Mouse (Mus musculus): Measurements from ENCODE around the gene Abcg1. TPM values are rescaled to one million over a fixed set of nuclear protein-coding genes. Genes with fewer than 3 reads are reported as not detected.

Gene Abcg1
- total RNA-seq (2021), result 10 to 100 TPM; 12.9 to 14.2 TPM
- long read RNA-seq, experiment 1, full-length matches to known transcripts, result 3 of 7 reads
- long read RNA-seq, experiment 1, partial matches to known transcripts, result 3 of 7 reads
- long read RNA-seq, experiment 1, other reads (novel, unspliced or antisense), result 1 of 7 reads
- long read RNA-seq, experiment 2, full-length matches to known transcripts, result 5 of 6 reads
- long read RNA-seq, experiment 2, partial matches to known transcripts, result 1 of 6 reads
- long read RNA-seq, experiment 2, other reads (novel, unspliced or antisense), result 0 of 6 reads

DNA sequence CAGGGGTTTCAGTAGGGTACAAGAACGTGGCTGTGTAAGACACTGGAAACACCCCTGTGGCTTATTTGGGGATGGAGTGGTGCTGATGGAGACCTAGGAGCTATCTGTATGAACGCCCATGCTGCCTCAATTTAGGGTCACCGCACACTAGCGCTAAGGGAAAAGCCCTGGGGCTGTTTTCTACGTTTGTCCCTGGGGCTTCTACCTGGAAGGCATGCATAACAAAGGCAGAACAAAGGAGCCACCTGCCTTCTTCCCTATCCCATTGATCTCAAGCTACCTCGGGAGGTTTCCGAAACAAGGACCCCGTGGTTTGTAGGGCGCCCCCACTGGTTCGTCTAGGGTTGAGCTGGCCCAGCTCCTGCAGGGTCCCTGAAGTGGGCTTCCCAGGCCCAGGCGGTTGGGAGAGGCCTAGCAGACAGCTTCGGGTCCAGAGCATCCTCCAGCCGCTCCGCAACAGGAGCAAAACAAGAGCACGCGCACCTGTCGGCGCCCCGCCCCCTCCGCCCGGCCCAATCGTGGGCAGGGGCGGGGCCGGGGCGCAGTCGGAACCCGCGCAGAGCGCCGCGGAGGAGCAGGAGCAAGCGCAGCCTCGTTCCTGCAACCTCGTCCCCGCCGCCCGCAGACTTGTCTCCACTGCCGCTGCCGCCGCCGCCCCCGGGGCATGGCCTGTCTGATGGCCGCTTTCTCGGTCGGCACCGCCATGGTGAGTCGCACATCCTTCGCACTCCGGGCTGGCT is at the start of gene Abcg1:
TSS of gene Abcg1 (plus strand) at position 525 of the 740 bp plus-strand sequence.
- peak; percentile 68 for DNase-seq

DNA sequence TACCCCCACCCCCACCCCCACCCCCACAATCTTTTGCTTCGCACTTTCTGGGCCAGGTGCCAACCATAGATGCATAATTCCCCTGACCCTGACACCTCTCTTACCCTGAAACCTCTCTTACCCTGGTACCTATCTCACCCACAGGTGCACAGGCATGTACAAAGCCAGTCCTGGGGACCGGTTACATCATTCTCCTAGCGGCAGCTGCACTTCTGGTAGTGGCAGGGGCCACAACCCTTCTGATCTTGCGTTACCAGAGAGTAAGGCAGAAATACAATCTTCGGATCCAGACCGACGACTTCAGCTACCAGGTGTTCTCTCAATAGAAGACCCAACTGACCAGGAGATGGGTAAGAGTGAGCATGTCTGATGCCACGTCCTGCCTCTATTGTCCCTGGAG is 49.1 kb upstream of the Abcg1 start:
- no peak for DNase-seq

DNA sequence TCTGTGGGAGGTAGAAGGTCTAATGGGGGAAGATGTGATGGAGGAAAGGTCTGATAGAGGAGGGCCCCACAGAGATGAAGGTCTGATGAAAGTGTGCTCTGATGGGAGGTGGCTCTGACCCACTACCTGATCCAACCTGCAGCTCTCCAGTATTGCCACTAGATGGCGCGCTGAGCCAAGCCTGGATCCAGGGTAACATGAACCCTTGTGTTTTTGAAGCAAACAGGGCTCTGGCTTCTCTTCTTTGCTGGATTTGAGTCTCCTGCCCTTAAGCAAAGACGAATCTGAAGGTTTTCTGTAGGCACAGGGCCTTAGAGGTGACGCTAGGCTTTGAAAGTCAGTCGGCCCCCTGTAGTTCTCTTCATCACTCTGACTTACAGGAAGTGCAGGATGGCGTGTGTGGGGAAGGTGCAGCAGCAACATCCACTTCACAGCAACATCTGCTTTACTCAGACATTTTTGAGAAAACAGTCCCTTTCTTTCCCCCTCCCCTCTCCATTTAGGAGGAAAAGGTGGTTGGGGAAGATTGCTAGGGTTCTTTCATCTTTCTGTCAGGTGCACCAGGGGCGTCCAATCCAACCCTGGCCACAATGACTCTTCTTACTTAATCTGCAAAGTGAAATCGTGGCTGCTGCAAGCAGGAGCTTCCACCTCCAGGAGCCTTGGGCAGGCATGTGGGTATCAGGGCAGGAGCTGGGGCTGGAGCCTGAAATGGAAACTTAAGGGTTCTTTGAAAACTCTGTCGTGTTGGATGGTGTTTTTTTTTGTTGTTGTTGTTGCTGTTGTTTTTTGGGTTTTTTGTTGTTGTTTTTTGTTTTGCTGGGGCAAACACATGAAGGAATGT is 45.7 kb upstream of the Abcg1 start:
- peak; percentile 69 for DNase-seq

DNA sequence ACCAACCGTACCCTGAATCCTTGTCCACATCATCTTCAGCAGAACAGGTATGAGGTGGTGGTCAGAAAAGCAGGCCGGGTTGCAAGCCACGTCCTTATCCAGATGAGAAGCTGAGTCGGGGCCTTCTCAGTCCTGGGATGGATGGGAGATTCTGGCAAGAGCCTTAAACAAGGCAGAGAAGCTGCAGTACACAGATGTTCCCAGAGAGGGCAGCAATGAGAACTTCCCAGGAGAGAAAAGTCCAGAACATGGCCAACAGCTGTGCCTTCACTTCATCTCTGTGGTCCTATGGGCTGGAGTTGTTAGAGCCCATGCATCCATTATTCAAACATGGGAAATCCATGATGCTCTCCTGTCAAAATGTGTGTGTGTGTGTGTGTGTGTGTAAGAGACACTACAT is 39.2 kb upstream of the Abcg1 start:
- DNase-seq, result peak; percentile 71

DNA sequence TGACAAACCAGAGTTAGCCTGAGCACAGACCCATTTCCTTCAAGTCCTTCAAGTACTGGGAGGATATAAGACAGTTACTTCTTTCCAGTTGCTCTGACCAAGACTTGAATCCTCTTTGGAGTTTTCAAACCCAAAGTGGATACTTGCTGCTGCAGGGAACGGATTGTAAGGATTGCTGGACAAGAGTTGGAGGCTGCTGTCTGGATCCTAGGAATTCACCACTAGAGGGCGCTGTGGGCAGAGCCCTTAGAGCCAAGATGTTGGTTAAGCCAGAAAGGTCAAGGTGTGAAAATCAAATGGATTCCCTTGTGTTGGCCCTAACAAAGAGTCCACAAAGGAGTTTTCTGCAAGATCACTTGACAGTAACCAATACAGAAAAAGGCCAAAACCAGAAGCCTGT is 38.0 kb upstream of the Abcg1 start:
- peak; percentile 82 for DNase-seq

DNA sequence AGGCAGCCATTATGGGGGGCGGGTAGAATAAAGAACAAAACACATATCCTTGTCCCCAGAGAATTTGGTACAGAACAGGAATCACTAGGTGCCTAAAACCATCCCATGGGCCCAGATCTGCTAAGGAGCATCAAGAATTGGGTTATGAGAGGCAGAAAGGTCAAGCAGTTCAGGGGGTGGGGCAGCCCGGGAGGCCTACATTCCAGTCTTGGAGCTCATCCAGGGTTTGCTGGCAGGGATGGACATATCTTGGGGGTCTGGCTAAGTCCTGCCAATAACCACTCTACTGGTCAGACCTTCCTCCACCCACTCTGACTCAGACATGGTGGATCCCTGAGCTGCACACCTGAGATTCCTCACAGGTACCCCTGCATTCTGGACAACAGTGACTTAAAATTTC is 37.4 kb upstream of the Abcg1 start:
- peak; percentile 18 for DNase-seq

DNA sequence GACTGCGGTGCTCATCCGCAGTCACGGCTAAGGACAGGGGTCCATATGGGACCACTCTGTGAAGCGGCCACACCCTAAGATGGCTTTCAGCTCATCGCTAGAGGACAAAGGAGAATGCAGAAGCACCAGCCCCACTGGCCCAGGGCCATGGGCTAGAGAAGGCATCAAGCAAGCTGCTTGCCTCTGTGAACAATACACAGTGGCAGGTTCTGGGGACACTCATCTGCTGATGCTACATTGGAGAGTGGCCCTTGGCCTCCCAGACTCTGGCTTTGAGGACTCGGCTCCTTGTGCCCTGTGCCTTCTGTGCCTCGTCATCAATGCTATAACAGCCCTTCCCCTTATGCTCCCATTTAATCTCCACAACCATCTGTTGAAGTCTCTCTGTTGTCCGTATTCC is 36.2 kb upstream of the Abcg1 start:
- no peak for DNase-seq

DNA sequence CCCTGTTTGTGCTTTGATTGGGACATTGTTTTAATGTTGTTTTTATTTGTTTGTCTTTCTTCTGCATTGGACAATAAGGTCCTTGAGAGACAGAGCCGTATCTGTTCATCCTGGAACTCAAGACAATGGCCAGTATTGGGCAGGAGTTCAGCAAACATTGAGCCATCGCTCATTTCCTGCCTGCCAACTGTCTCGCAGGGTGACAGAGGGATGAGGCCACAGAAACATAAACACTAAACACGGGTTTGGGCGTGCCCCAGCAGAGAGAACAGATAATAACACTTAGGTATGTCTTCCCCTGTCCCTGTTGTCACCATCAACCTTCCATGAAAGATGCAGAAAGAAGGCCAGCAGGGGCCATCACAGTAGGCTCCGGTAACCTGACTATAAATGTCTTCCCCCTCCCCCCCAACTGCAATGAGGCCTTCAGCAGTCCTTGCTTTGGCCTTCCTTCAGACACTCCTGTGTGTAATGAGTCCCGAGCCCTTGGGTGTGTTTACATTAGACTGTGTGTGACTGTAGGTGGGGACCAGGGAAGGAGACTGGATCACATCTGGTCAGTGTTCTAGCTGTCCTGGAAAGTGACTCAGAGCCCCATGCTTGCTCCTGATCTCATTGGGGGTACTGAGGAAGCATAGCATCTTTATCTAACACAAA is 33.2 kb upstream of the Abcg1 start:
- peak; percentile 30 for DNase-seq

DNA sequence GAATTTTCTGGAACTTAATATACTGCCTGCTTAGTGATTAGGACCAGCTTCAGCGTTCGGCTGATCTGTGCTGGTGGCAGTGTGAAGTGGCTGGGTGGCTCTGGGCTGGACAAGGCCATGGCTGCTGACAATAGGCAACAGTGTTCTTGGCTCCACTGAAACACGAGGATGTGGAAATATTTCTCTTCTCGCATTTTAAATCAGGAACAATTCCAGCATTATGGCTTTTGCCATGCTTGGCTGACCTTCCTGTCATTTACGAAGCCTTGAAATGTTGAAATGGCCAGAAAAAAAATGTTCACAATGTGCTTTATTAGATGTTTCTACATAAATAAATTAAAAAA is 32.7 kb upstream of the Abcg1 start:
- peak; percentile 44 for DNase-seq

DNA sequence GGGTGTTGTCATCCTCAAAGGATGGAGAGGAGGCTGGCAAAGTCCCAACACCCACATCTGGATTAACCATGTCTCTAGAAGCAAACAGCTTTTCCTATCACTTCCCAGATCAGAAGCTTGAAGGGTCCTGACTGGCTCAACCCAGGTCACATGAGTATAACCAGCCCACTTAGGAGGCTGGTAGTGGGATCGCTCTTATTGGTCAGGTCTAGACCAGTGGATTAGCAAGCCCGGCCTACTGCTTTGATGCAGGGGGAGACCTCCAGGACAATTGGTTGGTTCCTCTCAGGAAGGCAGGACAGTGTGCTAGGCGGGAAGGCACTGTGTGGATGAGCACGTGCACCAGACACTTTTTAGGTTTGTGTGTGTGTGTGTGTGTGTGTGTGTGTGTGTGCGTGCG is 30.5 kb upstream of the Abcg1 start:
- DNase-seq, result no peak

DNA sequence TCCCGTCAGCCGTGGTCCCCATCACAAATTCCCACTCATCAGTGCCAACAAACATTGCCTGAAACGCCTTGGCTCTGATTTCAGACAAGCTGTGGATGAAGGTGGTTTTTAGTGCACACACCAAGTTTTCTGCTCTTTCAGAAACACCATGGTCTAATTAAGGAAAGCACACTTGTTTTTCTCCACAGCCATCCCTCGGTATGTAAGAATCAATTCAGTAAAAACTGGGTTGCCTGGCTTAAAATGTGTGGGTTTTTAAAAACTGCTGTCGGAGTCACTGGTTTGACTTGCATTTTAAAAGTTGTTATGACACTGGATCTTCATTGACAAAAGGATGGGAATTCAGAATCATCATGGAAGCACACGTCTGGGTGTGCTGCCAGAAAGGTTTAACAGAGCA is 29.8 kb upstream of the Abcg1 start:
- no peak for DNase-seq

DNA sequence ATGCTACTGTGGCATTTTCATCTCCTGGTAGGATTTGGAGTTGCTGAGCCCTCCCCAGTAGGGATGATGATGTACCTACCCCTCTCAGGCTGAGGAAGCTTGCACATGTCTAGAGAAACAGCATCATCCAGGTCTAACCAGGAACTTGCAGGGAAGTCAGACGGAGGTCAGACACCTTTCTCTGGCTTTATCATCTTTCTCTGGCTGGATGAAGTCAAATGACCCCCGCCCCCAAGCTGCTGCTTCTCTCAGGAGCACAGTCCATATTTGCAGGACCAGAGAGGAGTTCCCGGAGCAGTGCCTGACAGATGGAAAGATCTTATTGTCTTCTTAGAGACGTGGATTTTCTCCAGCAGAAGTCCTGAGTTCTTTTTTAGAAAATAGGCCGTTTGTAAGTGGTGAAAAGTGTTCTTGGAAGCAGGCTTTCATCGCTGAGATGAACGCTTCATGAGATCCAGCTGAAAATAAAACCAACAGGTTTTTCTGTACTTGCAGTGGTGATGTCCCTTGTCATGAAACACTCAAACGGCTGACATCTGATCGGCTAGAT is 28.6 kb upstream of the Abcg1 start:
- DNase-seq, result no peak

DNA sequence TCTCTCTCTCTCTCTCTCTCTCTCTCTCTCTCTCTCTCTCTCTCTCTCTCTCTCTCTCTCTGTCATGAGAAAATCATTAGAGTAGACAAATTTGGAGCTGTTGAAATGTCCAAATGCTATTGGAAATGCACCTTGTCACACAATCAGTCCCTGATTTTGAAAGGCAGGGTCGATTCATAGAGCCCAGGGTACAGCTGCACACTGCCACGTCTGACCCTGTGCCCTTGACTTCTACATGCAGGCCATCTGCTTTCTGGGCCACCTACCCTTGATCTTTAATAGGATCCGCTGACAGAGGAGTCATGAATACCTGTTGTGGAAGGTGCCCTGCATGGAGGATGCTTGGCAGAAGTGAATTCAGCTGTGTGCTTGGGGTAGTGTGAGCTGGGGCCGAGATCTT is 28.1 kb upstream of the Abcg1 start:
- no peak for DNase-seq

DNA sequence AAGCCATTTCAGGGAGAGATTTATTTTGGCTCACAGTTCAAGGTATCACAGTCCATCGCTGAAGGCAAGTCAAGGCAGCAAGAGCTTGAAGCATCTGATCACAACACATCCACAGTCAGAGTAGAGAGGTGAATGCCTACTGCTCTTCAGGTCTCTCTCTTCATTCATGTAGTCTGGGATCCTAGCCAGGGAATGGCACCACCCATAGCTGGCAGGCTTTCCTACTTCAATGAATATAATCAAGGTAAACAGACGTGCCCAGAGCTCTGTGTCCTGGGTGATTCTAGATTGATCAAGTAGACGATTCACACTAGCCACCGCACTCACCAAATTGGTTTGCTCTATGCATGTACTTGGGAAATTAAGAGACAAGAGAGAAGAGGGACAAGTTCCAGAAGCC is 25.1 kb upstream of the Abcg1 start:
- peak; percentile 39 for DNase-seq

DNA sequence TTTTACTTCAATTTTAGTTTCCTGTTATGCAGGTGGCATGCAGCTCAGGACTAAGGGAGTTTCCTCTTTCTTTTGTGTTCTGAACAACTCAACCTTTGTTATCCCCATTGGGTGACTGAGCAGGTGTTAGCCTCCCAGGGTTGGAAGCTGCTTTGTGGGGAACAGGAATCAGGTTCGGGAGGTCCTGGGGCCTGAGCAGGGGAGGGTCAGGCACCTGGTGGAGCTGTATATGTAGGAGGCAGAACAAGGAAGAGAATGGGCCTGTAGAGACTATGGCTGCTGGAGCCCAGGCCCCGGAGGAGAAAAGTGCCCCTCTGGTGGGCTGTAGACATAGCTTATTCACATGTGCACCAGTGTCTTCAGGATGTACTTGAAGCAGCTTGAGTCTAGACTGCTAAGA is 24.2 kb upstream of the Abcg1 start:
- DNase-seq, result no peak

DNA sequence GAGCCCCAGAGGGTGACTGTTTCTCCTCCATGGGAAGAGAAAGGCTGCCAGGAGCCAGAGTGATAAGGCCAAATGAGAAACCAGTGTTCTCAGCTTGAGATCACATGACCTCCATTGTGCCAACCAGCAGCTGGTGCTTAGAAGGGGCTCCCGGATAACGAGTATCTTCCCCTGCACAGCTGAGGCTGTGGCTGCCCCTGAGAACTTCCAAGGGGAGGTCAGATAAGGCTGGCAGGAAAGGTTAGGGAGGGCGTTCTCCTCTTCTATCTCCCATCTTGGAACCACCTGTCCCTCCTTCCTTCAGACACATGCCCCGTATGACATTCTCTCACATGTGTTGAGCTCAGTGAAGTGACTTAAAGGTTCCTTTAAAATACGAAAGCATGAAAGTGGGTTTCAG is 23.3 kb upstream of the Abcg1 start:
- no peak for DNase-seq

DNA sequence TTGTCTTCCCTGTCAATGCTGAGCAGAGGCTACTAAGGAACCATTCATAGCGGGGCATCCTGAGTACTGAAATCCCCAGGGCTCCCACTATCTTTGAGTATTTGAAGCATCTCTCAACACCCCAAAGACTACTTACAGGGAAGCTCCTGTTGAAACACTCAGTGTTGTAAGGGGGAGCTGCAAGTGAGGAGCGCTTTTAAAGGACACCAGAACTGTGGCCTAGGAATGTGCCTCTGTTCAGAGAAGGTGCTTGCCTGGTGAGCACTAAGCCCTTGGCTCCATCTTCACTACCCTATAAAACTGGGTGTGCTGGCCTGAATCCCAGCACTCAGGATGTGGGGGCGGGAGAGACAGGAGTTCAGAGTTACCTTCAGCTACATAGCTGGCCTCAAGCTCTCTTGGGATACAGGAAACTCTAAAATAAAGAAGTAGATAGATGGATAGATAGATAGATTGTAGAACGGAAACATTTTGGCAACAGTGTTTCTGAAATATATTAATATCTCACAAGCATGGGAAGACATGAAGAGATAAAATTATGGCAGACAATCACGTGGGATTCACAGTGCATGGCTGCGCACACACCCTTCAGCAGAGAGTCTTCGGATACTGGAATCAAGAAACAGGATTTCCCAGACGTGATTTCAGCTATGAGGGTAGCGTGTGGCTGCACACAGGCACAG is 22.7 kb upstream of the Abcg1 start:
- DNase-seq, result no peak

DNA sequence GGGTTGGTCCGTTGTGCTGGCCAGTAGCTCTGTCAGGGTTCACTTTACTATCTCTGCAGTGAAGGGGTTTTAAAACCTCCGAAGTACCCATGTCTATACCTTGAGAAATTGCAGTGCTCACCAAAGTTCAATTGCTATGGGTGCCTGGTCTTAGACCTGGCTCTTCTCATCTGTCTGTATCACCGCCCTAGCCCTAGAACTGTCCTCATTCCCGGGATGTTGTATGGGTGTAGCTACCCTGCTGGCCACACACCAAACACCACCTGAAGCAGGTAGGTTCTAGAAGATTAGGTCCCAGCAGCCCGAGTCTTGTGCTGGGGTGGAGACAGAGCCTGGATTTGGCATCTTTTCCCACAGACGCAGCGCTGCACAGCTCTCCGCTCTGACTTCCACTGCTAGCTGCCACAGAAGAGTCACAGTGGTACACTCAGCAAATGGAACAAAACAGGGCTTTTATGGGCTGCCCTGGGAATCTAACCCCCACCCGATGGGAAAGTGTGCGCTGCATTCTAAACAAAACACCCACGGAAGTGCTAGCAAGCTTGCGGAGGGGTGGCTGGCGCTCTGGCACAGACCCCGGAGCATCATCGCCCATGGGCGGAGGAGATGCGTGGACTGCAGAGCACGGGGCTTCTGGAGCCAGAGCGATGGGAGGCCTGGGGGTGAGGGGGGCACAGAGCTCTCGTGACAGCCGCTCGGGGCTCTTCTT is 21.2 kb upstream of the Abcg1 start:
- DNase-seq, result no peak

DNA sequence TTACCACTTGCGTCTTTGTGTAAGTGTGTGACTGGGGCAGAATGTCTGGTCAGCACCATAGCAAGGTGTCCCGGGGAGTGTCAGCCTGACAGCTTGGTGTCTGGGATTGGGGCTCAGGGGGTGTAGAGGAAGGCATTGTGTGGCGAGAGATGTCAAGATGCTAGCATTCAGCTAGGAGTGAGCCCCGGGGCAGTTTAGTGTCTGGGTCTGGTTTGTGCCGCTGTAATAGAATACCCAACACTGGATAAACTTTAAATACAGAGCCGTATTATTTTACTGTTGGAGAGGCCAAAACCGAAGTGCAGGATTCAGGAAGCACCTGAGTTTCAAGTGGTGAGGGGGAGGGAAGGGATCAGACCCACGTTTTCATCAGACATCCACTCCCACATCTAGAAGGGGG is 20.1 kb upstream of the Abcg1 start:
- DNase-seq, result no peak

DNA sequence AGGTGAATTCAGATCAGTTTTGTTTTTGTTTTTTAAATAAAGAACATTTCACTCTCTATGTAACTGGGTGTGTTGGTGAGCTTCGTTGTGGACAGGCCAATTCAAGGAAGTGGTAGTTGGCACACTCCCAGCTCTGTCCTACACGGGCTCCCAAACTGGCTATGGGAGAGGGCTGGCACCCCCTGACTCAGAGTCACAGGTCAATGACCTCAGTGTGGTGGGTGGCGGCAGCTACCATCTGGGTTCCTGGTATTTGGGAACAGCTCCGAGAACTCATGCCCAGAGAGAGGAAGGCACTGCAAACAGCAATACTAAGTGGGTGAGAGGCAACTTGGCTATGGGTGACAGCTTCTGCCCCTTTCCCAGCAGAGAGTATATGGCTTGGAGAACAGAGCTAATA is 19.1 kb upstream of the Abcg1 start:
- DNase-seq, result peak; percentile 58

DNA sequence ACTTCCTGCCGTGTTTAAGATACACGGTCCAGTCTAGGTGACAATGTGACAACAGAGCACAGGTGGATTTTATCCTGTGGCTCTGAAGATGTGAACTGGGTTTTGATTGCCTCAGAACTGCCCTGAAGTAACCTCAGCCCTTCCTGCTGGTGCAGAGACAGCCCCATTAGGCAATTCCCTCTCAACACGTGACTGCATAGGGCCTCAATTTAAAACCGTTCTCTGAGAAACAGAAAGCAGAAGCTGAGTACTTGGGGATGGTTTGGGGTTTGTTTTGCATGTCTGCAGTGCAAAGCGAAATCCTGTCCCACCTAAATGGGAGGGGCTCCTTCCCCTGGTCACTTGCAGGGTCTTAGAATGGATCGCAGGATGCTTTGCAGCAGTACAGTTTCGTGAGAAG is 17.8 kb upstream of the Abcg1 start:
- peak; percentile 57 for DNase-seq

Measured in adrenal gland, postnatal 10 days (tissue).